8 mouse cellular contexts compared by ENCODE assay signal in genomic region chr19:7164238-7164637, GRCm38 (mm10). TPM values are rescaled to one million over a fixed set of nuclear protein-coding genes. Genes with fewer than 3 reads are reported as not detected.
DNase-seq lines count a peak whose midpoint lies in the region; ATAC-seq and TF ChIP-seq lines count a peak whose summit lies in the region.

No protein-coding gene starts in this region.

- peak overlapping the region; percentile 76 for H3K4me3 ChIP-seq in left cerebral cortex, adult 2 months
- H3K4me3 ChIP-seq in forebrain, embryonic 11.5 days (ENCODE audit: low read depth, low read length): peak overlapping the region; percentile 73
- peak overlapping the region; percentile 72 for H3K4me3 ChIP-seq in limb, embryonic 12.5 days (replicated peaks)
- H3K4me3 ChIP-seq in thymus, adult 2 months (ENCODE audit: control insufficient read depth, insufficient read depth, low read length): no peak overlapping the region

- 9% methylated on average over 6 of the region's 6 CpGs for WGBS in forebrain, embryonic 11.5 days
- 7% methylated on average over 6 of the region's 6 CpGs for WGBS in limb, embryonic 12.5 days
- 5% methylated on average over 6 of the region's 6 CpGs for WGBS in thymus, adult 2 months

- intact Hi-C loops in left cerebral cortex, adult 2 months (cut with DNase I): loop anchor here (2.0 kb wide), 1 partner anchor 33 kb away; no protein-coding TSS in a partner anchor

- H3K27me3 ChIP-seq in forebrain, embryonic 11.5 days (ENCODE audit: control insufficient read depth, insufficient read depth, low read length): peaks cover 40% of the 10 kb centered on the region
- H3K27me3 ChIP-seq in limb, embryonic 12.5 days: peaks cover 96% of the 10 kb centered on the region
- H3K27me3 ChIP-seq in thymus, adult 2 months (ENCODE audit: control insufficient read depth, insufficient read depth, low read length): peaks cover 11% of the 10 kb centered on the region

- H3K4me1 ChIP-seq in forebrain, embryonic 11.5 days (replicated peaks; ENCODE audit: control insufficient read depth, insufficient read depth, low read length): peaks cover 29% of the 10 kb centered on the region
- H3K4me1 ChIP-seq in limb, embryonic 12.5 days (replicated peaks): peaks cover 48% of the 10 kb centered on the region
- H3K4me1 ChIP-seq in thymus, adult 2 months (replicated peaks; ENCODE audit: control insufficient read depth, insufficient read depth, low read length): peaks cover 20% of the 10 kb centered on the region

- peak overlapping the region; percentile 77 for H3K9ac ChIP-seq in forebrain, embryonic 11.5 days (ENCODE audit: low read length)
- H3K9ac ChIP-seq in limb, embryonic 12.5 days (replicated peaks): 0 out of 2 replicates have a peak overlapping the region, but pooled peaks have one; percentile 76

- H3K4me2 ChIP-seq in forebrain, embryonic 11.5 days (ENCODE audit: low read depth, low read length, severe bottlenecking): peak overlapping the region; percentile 98; the same call in 1 of the 2 replicates
- H3K4me2 ChIP-seq in limb, embryonic 12.5 days: peak overlapping the region; percentile 98

- TF ChIP-seq CTCF in left cerebral cortex, adult 2 months (IDR thresholded peaks at IDR 0.05): no peak
- TF ChIP-seq CTCF in thymus, adult 2 months (IDR thresholded peaks at IDR 0.05; ENCODE audit: borderline replicate concordance, control insufficient read depth, extremely low read depth, insufficient read depth, low read length, poor library complexity): no peak

- H3K9me3 ChIP-seq in forebrain, embryonic 11.5 days (ENCODE audit: control insufficient read depth, low read length): no peaks in the 10 kb centered on the region
- no peaks in the 10 kb centered on the region for H3K9me3 ChIP-seq in limb, embryonic 12.5 days

- DNase-seq in left cerebral cortex, adult 2 months (ENCODE audit: extremely low spot score in 1 of 2, low spot score in 2 of 2): peak in 1 of 2 experiments; percentile 49
- no peak for DNase-seq in left cerebral cortex, adult 11 months (ENCODE audit: low spot score)
- DNase-seq in forebrain, embryonic 11.5 days (ENCODE audit: low spot score): no peak
- DNase-seq in thymus, adult 2 months: peak; percentile 47
- no peak for DNase-seq in layer of hippocampus, adult 18-20 months (ENCODE audit: low spot score in 2 of 2)
- no peak for DNase-seq in layer of hippocampus, adult 9-10 months (ENCODE audit: low spot score)

- no peak for ATAC-seq in forebrain, embryonic 11.5 days (replicated peaks; ENCODE audit: low FRiP score)
- no peak for ATAC-seq in limb, embryonic 12.5 days (ENCODE audit: insufficient number of reproducible peaks, insufficient read depth, low FRiP score, low TSS enrichment, low read depth)
- no peak for ATAC-seq in erythroid progenitor cell, adult 5-6 weeks (replicated peaks; ENCODE audit: low FRiP score, poor library complexity, severe bottlenecking)

- TF ChIP-seq POLR2A in thymus, adult 2 months (IDR thresholded peaks at IDR 0.05; ENCODE audit: control insufficient read depth, extremely low read depth, insufficient read depth, low read length, poor library complexity): no peak

- no peaks in the 10 kb centered on the region for H3K36me3 ChIP-seq in forebrain, embryonic 11.5 days (ENCODE audit: control insufficient read depth, insufficient read depth, low read length)
- no peaks in the 10 kb centered on the region for H3K36me3 ChIP-seq in limb, embryonic 12.5 days
- no peaks in the 10 kb centered on the region for H3K36me3 ChIP-seq in thymus, adult 2 months (ENCODE audit: control insufficient read depth, insufficient read depth, low read length)

- peak overlapping the region; percentile 85 for H3K27ac ChIP-seq in left cerebral cortex, adult 2 months
- H3K27ac ChIP-seq in forebrain, embryonic 11.5 days (ENCODE audit: low read depth, low read length): no peak overlapping the region
- H3K27ac ChIP-seq in limb, embryonic 12.5 days: no peak overlapping the region
- no peak overlapping the region for H3K27ac ChIP-seq in thymus, adult 2 months (ENCODE audit: control insufficient read depth, insufficient read depth, low read length)

RNA-seq across cellular contexts. Expression of gene Otub1, which starts 41.9 kb away (rescaled TPM):
- total RNA-seq in left cerebral cortex, adult 2 months (2021): 100 to 1,000 TPM; 257 to 267 TPM
- polyA plus RNA-seq in forebrain, embryonic 11.5 days (2014; fragmentation: Nextera tagmentation; extraction: Ambion mirVana): 238 and 256 TPM in 2 replicates
- 222 and 233 TPM in 2 replicates for polyA plus RNA-seq in limb, embryonic 12.5 days (2016; fragmentation: Nextera tagmentation; extraction: Ambion mirVana)
- polyA plus RNA-seq in thymus, adult 2 months (2012; rRNA removed): 176 and 191 TPM in 2 replicates
- total RNA-seq in layer of hippocampus, adult 18-20 months (2021): 100 to 1,000 TPM; 306 to 307 TPM
- total RNA-seq in erythroid progenitor cell, adult 5-6 weeks (2015; ENCODE audit: low replicate concordance): 17.3 and 25.6 TPM in 2 replicates
- total RNA-seq in erythroid progenitor cell, adult 5-6 weeks (2017; ENCODE audit: low replicate concordance): 8.2 and 10.0 TPM in 2 replicates

RNA-seq across cellular contexts. Expression of gene Cox8a, which starts 53.2 kb away (rescaled TPM):
- total RNA-seq in left cerebral cortex, adult 2 months (2021): 100 to 1,000 TPM; 934 to 941 TPM
- polyA plus RNA-seq in forebrain, embryonic 11.5 days (2014; fragmentation: Nextera tagmentation; extraction: Ambion mirVana): 678 and 706 TPM in 2 replicates
- polyA plus RNA-seq in limb, embryonic 12.5 days (2016; fragmentation: Nextera tagmentation; extraction: Ambion mirVana): 870 and 903 TPM in 2 replicates
- 1,690 and 1,818 TPM in 2 replicates for polyA plus RNA-seq in thymus, adult 2 months (2012; rRNA removed)
- 1,000 to 10,000 TPM in 1 of 2 experiments, 100 to 1,000 TPM in 1; 974 to 1,030 TPM for total RNA-seq in layer of hippocampus, adult 18-20 months (2021)
- 226 and 267 TPM in 2 replicates for total RNA-seq in erythroid progenitor cell, adult 5-6 weeks (2015; ENCODE audit: low replicate concordance)
- 106 and 241 TPM in 2 replicates for total RNA-seq in erythroid progenitor cell, adult 5-6 weeks (2017; ENCODE audit: low replicate concordance)

RNA-seq across cellular contexts. Expression of gene Flrt1, which starts 58.7 kb away (rescaled TPM):
- total RNA-seq in left cerebral cortex, adult 2 months (2021): 10 to 100 TPM; 41.4 to 43.0 TPM
- polyA plus RNA-seq in forebrain, embryonic 11.5 days (2014; fragmentation: Nextera tagmentation; extraction: Ambion mirVana): 7.7 and 9.0 TPM in 2 replicates
- 3.5 and 4.4 TPM in 2 replicates for polyA plus RNA-seq in limb, embryonic 12.5 days (2016; fragmentation: Nextera tagmentation; extraction: Ambion mirVana)
- 0.59 and 0.64 TPM in 2 replicates for polyA plus RNA-seq in thymus, adult 2 months (2012; rRNA removed)
- 10 to 100 TPM; 21.6 to 22.0 TPM for total RNA-seq in layer of hippocampus, adult 18-20 months (2021)
- not detected in 2 replicates for total RNA-seq in erythroid progenitor cell, adult 5-6 weeks (2015; ENCODE audit: low replicate concordance)
- total RNA-seq in erythroid progenitor cell, adult 5-6 weeks (2017; ENCODE audit: low replicate concordance): not detected in 2 replicates

Comparison
In these comparisons a context has a peak if more than half of its experiments do, and no peak if none do; other contexts are left out.
1. RNA of gene Otub1, which starts 41.9 kb away (total RNA-seq): 306 to 307 TPM in layer of hippocampus, adult 18-20 months and 257 to 267 TPM in left cerebral cortex, adult 2 months; 8.2 to 25.6 TPM in erythroid progenitor cell, adult 5-6 weeks; every median in the first group is over 4 times any median in the second.
2. RNA of gene Flrt1, which starts 58.7 kb away (total RNA-seq): 41.4 to 43.0 TPM in left cerebral cortex, adult 2 months and 21.6 to 22.0 TPM in layer of hippocampus, adult 18-20 months; not detected in erythroid progenitor cell, adult 5-6 weeks; every median in the first group is over 10 times any median in the second.